Mouse (Mus musculus) c-Kit-negative CD71-positive TER-119-positive erythroid progenitor cells, embryonic 14.5 days (primary cell): ENCODE measurements around the gene Slc39a5.

Experiments
- DNase-seq: peaks from one replicate; pipeline ENCODE4 v3.0.0-alpha.2; 2013; ENCODE audit warnings: low read depth, low spot score

Slc39a5 gene

DNA sequence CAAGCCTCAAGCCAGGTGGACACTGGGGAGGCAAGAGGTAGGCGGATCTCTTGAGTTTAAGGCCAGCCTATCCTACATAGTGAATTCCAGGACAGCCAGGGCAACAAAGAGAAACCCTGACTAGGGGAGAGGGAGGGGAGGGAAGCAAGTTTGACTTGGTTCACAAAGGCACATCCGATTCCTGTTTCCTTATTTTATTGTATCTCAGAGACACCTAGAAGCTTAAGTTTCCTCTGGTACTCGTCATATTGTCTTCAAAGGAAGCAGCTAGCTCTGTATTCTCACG is 9.5 kb upstream of the Slc39a5 start:
- DNase-seq = peak; percentile 17

DNA sequence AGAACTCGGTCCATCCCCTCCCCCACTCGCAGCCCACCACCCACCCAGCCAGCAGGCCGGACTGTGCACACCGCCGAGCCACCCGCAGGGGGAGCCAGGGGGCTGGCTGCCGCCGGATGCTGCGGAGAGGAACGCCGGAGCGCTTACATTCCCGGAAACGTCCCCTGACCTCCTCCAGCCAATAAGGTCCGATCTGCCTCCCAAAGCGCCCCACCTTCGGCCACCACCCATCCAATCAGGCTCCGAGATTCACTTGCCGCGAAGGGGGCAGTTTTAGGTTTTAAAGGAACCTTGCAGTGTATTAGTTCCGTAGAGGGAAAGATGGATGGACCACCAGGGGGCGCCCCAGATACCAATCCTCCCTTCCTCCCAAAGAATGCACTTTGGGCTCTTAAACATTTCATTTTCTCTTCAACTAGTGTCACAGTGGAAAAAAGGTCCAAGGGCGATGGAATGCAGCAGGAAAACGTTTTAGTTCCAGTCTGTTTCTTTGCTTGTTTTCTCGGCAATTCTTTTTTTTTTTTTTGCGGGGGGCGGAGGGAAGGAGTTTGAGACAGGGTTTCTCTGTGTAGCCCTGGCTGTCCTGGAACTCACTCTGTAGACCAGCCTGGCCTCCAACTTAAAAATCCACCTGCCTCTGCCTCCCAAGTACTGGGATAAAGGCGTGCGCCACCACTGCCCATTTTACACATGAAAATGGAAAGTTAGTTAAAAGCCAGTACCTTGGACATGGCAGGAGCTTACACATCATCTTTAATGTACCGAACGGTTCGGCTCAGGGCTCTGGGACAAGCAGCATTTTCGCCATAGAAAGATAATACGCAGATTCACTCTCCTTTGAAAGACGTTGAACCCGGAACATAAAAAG is 8.9 kb upstream of the Slc39a5 start:
- DNase-seq = peak; percentile 94

DNA sequence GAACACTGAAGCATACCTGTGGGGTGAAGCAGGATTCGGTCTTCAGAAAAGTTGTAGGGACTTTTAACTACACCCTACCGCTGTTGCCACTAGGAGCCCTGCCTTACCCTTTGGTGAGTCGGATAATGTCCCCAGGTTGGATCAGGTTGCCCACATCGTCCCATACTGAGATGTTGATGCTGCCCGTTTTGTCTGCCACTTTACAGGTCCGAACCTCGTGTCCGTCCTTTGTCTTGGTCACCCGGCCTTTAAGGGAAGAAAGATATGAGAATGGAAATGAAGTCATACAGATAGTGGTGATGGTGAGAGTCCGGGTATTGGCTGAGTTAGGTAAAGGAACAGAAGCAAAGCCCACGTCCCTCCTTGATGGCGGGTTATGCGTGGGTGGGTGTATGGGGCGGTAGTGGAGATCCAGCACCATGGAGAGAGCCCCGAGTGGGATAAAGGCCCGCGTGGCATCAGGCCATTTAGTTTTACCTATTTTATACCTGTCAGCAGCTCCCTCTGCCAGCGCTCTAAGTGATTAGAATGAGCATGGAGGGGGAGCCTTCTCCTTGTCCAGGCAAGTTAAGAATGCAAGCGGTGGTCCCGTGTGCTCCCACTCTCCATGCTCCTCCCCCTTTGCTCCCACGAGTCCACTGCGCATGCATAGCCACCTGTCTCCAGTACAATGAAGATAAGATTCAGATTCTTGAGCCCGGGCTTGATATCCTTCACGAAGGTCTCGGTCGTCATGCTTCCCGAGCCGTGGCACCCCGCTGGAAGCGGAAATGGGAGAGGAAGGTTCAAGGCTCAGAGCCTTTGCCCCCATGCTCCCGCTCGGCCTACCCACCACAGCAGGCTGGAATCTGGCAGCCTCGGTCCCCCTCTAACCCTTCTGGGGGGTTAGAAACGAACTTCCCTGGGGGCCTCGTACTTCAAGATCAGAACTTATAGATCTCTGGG is 7.8 kb upstream of the Slc39a5 start:
- peak; percentile 22 for DNase-seq

DNA sequence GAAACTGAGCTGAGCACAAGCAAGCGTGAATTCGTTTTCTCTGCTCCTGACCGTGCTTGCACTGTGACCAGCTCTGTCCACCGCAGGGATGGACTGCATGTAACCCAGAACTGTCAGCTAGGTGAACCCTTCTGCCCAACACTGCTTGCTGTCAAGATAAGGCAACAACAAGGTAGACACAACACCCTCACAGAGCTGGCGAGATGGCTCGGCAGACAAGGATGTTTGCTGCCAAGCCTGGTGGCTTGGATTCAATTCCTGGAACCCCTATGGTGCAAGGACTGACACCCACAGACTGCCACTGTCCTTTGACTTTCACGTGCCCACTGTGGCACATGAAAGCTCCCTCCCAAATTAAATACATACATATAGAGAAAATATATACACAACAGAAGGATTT is 2.9 kb upstream of the Slc39a5 start:
- DNase-seq = no peak

DNA sequence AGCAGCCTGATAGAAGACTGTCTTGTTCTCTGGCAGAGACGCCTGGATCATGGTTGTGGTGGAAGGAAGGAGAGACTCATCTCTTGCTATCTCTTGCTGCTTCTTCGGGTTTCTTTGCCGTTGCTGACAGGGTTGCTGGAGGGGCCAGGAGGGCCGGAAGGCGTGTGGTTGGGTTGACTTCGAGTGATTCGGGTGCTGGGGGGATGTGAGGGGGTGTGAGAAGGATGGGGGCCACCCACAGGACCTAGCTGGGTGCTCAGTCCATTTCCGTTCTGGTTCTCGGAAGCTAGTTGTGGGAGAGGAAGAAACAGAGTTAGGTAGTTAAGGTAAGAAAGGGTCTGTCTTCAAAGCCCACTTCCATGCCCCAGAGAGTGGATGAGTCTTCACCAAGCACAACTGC is 609 bp upstream of the Slc39a5 start:
- no peak for DNase-seq

DNA sequence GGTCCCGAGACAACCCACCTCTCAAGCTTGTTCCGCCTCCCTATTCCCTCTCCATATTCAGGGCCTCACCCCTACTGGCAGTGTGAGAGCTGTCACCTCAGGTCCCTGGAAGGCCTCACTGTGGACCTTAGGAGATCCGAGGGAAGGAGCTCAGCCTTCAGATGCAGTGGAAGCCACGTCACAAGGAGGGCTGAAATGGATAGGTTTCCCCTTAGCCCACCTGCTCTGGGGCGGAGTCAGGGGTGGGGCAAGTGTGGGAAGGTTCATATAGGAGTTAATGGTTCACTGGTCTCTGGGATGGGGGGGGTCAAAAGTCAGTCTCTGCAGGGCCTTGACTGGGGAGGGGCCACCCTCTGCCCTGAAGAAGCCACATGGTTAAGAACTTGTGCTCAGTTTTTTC is 691 bp downstream of the Slc39a5 start:
- DNase-seq = no peak

DNA sequence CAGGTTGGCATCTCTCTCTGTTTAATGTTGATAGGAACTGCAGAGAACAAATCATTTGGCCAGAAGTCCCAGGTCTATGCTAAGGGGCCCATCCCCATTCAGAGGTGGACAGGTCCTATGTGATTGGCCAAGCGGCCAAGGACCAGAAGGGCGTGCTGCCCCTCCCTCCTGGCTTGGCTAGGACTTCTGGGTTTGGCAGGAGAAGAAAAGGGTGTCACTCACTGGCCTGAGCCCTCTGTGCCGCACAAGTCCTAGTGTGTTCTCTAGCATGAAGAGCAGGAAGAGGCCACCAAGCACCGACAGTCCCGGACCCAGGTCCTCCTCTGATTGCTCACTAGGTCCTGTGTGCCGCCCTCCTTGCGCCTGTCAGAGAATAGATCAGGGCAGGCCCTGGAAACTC is 3.6 kb downstream of the Slc39a5 start:
- no peak for DNase-seq

DNA sequence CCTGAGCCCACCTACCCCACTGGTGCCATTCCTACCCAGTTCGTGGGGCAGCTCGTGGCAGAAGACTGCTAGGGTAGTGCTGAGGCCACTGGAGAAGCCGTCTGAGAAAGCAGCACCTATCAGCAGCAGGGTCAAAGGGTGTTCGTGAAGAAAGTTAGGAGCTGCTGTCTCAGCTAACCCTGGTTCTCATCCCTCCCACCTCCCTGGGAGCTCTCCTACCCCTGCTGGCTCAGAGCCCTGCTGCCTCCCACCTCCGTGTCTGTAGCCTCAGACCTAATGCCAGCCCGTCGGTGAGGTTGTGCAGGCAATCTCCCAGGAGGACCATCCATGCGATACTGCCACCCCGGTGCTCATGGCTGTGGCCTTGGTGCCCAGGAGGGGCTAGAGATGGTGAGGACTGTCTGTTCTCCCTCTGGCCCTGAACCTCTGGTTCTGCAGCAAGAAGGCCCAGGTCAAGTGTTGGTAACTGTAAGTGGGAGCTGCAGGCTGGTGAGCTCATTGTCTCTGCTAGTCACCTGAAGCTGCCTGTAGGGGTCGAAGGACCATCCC is 4.2 kb downstream of the Slc39a5 start:
- no peak for DNase-seq

DNA sequence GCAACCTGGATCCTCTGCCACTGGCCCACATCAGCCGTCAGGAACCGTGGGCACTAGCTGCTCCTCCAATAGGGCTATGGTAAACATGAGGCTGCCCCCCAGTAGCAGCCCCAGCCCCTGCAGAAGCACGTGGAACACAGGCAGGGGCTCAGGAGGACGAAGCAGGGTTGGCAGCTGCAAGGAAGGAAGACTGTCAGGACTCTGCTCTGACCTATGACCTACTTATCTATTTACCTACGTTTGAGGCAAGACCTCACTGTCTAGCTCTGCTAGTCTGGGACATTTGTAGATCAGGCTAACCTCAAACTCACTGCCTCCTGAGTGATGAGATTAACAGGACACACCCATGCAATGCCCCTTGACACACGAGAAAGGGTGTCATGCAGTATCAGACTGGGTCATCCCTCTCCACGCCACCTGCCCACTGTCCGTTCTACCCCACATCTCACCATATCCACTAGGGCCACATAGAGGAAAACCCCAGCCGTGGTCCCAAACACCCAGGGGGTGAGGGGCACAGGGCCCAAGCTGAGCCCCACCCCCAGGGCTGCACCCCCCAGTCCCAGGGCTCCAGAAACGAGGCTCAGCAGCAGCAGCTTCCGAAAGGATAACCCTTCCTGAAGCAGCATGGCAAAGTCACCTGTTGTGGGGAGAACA is 4.9 kb downstream of the Slc39a5 start:
- DNase-seq = no peak

DNA sequence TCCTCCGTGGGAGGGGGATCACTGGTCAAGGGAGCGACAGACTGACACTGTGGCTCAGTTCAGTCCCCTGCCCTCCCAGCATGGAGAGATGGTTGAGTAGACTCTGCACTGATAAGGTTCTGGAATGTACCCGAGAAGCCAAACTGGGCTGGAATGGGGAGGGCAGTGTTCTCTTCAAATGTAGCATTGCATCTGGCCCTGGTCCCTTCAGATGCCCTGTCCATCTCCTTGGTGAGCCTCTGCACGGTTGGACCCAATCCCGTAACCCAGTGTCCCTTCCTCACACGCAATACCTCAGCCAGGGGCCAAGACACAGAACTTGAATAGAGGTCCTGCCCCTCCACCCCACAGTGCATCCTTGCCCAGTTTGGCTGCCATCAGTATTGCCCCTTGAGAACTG is 9.2 kb downstream of the Slc39a5 start:
- no peak for DNase-seq

DNA sequence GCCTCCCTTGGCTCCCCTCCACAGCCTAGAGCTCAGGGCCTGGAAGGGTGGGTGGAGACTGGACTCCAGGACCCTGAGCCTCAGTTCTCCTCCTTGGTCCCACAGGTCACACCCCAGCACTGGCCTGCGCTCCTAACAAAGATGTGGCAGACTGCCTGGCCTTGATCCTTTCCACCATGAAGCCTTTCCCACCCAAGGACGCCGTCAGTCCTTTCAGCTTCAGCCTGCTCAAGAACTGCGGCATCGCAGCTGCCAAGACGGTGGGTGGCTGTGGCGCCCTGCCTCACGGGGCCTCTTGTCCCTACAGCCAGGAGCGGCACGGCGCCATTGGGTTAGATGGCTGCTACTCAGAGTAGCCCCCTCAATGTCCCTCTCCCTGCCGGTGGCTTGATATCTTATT is 10.7 kb downstream of the Slc39a5 start:
- DNase-seq = no peak

DNA sequence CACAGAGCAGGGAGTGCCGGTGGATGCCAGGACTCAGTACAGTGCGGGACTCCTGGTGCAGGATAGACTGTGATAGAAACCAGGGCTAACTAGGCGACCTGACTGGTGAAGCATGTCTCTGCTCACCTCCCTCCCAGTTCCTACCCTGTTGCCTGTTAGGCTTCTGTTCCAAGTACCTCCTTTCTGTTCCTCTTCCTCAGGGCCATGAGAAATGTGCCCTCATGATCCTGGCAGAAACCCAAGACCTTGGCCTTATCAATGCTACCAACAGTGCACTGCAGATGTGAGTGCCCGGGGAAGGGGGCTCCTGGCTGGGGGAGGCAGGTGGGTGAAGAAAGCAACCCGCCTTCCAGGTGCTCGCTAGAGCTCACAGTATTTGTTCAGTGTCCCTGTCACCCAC is 11.5 kb downstream of the Slc39a5 start:
- DNase-seq = no peak

DNA sequence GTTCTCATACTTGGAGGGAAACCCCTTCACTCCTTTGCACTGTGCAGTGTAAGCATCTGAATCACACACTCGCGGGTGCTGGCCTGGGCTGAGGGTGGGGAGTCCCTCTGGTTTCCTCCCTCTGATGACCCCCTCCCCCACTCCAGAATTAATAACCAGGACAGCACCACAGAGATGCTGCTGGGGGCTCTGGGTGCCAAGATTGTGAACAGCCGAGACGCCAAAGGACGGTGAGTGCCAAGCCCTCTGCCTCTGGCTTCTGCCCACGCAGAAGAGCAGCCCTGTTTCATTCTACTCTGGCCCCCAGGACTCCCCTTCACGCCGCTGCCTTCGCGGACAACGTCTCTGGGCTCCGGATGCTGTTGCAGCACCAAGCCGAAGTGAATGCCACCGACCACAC is 12.1 kb downstream of the Slc39a5 start:
- no peak for DNase-seq

DNA sequence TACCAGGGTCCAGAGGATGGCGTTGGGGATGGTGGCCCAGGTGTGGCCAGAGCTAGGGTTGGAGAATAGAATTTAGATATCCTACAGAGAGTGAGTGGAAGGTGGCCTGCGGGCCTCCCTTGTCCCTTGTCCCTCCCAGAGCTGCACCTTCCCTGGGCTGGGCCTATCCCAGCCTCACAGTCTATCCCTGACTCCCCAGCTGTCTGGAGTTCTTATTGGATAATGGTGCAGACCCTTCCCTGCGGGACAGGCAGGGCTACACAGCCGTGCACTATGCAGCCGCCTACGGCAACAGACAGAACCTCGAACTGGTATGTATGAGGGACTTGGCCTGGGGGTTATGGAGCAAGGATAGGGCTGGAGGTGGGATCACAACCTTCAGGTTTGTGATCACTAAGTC is 15.1 kb downstream of the Slc39a5 start:
- no peak for DNase-seq

DNA sequence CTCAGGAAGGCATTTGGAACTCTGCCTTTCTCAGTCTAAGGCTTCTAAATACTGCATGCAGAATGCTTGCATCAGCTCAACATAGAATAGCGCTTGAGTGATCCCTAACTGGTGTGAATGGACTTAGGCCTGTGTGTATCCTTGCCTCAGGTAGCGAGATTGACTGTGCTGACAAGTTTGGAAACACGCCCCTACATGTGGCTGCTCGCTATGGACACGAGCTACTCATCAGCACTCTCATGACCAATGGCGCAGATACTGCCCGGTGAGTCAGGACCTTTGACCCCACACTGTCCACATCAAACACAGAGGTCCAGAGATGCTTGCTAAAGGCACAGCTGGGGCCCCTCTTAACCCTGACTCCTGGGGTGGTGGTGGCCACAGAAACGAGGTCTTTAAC is 18.5 kb downstream of the Slc39a5 start:
- DNase-seq = no peak

DNA sequence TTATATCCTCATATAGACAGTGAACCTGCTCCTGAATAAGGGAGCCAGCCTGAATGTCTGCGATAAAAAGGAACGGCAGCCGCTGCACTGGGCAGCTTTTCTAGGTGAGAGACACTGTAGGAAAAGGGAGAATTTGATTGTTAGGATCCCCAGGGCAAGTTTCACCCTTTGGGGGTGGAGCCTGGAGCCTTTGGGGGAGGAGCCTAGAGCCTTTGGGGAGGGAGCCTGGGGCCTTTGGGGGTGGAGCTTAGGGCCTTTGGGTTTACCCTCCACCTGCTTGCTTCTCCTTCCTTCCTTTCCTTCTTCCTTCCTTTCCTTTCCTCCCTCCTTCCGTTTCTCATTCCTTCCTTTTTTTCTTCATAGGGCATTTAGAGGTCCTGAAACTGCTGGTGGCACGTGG is 20.5 kb downstream of the Slc39a5 start:
- peak; percentile 28 for DNase-seq

DNA sequence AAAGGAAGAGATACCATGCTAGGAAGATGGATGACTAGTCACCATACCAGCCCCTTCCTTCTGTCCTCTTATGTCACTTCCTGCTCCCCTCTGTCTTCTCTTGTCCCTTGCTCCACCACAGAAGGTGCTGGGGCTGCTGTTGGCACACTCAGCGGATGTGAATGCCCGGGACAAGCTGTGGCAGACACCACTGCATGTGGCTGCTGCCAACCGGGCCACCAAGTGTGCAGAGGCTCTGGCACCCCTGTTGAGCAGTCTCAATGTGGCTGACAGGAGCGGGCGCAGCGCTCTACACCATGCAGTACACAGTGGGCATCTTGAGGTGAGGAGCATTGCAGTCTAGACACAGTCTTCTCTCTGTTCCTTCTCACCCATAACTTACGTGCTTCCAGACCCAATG is 21.8 kb downstream of the Slc39a5 start:
- no peak for DNase-seq

DNA sequence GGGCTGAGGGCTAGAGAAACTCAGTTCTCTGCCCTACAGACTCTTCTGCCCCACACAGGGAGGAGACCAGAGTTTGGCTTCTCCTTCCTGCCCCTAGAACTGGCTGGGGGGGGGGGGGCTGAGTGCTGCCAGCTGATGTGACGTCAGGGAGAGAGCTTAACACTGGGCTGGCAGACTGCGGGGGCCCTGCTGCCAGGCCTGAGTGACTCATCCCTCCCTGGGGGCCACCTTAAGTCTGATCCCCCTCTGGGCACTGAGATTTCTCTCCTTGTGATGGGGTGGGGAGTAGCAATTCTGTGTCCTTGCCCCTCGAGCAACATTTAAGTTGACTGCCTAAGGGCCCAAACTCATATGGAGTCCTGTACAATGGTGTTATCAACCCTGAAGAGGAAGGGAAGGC is 22.6 kb downstream of the Slc39a5 start:
- DNase-seq = no peak

DNA sequence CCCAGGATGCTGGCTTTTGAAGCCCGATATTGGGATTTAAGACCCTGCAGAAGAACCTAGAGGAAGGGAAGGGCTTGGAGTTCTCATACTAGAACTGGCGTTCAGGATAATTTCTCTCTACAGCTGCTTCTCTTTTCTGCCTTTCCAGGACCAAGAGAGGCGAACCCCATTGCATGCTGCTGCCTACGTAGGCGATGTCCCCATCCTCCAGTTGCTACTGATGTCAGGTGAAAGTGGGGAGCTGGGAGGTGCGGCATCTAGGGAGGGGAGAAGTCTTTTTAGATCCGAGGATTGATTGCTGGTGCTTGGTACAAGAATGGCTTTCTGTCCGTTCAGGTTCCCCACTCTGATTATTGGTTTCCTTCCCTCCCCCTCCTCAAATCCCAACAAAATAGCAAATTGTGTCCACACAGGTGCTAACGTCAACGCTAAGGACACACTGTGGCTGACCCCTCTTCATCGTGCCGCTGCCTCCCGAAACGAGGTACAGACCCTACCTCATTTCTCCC is 23.0 kb downstream of the Slc39a5 start:
- no peak for DNase-seq

DNA sequence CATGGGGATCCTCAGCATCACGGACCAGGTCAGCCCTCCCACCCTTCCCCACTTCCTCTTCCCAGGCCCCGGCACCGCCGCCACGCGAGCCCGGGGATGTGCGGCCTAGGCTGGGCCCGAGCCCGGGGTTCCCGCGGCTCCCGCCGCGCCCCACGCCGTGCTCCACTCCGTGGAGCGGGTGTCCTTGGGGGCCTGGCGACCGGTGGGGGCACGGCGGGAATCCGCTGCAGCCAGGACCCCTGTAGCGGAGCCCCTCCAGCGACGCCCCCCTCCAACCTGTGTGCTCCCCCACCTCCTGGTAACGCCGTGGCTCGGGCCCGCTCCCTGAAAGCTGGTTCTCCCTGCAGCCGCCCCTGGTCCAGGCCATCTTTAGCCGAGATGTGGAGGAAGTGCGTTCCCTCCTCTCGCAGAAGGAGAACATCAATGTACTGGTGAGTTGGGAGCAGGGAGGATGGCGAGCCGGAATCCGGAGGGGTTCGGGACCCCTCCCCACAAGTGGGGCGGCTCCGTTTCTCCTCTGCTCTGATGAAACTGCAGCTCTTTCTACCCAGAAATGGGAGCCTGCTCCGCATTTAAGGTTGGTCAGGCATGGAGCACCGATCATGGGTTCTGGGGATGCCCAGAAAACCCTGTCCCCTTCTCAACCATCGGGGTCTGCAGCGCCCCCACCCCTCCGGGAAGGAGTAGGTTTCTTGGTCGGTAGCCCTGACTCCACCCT is 23.6 kb downstream of the Slc39a5 start:
- no peak for DNase-seq
